Mouse (Mus musculus) CD4-positive, CD25-positive, alpha-beta regulatory T cell, adult 2 months (primary cell): Measurements from ENCODE around the gene Myh4.
A peak's percentile ranks its signal among the peaks of the same experiment; 100 is the strongest.

Experiments
- DNase-seq: peaks from one replicate; pipeline ENCODE4 v3.0.0-alpha.2; 2012; ENCODE audit warnings: low read depth, low spot score

Myh4 gene

DNA sequence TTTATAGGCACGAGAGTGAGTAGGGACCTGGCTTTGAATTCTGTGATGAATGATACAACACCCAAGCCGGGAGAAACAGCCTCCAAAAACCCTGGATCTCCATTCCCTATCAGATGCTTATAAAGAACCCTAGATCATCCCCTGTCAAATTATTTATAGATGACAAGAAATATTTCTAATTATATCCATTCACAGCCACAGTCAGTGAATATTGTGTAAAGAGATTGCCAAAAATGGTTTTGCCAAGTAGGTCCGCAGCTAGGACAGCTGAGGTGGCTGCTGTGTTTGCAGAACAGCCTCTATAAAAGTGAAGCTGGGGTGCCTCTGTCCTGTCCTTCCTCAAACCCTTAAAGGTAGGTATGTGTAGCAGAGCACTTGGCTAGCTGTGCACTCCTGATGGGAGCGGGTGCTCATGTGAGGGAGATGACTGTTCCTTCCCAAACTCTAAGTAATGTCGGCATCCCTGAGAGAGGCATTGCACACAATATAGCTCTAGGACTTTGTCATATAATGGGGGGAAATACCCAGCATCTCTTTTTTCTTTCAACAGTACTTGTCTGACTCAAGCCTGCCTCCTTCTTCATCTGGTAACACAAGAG is at the start of gene Myh4:
Gene Myh4 (plus strand): TSS at position 549 of the 599 bp plus-strand sequence.
- DNase-seq, result no peak

DNA sequence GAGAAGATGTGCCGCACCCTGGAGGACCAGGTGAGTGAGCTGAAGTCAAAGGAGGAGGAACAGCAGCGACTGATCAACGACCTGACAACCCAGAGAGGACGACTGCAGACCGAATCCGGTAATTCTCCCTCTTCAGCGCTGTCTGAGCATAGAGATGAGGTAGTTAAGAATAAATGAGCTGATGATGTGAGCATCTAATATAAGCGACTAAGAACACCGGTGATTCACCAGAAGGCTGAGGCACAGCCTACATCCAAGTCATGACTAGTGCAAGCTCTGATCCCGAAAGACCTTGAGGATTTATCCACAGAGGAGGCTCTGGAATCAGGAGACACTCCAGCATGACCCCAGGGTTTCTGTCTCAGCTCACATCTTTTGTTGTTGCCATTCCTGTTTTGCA is 47.5 kb upstream of the Myh4 start:
- DNase-seq, result no peak

DNA sequence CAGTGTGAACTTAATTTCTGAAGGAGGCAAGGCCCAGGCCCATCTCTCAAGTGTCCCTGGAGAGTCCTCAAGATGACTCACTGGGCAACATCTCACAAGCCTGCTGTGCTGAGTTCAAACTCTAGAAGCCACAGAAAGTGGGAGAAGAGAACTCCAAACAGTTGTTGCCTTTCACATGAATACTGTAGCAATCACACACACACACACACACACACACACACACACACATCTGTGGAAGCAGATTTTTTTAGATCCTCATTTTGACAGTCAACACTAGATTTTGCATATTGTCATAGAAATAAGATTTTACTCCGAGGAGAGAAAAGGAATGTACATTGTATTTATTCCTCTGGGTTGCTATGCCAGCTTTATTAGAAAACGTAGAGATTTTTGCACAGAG is 47.0 kb upstream of the Myh4 start:
- DNase-seq, result no peak

GRCm38 (mm10) chr11:67191496-67191895 is 46.3 kb upstream of the Myh4 start:
- DNase-seq, result no peak

GRCm38 (mm10) chr11:67199321-67199720 is 38.5 kb upstream of the Myh4 start:
- no peak for DNase-seq

GRCm38 (mm10) chr11:67199752-67200151 is 38.1 kb upstream of the Myh4 start, which contains the start of gene Myh1:
Myh1 (plus strand) TSS chr11:67200052.
- DNase-seq, result no peak

DNA sequence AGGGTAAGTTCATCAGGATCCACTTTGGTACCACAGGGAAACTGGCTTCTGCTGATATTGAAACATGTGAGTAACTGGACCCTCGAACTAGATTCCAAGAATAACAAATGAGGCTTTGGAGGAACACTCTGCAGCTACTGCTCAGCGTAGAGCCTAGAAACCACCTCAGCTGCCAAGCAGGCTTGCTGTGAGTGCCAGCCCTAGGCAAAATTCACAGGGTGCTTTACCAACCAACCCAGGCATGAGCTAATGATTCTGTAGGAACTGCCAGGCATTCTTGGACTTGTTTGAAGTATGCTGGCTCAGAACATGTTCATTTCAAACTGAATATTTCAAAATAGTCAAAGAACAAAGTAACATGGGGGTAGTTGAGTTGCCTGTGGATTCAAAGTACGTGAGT is 33.1 kb upstream of the Myh4 start:
- DNase-seq, result no peak

GRCm38 (mm10) chr11:67221803-67222202 is 16.0 kb upstream of the Myh4 start:
- DNase-seq, result no peak

DNA sequence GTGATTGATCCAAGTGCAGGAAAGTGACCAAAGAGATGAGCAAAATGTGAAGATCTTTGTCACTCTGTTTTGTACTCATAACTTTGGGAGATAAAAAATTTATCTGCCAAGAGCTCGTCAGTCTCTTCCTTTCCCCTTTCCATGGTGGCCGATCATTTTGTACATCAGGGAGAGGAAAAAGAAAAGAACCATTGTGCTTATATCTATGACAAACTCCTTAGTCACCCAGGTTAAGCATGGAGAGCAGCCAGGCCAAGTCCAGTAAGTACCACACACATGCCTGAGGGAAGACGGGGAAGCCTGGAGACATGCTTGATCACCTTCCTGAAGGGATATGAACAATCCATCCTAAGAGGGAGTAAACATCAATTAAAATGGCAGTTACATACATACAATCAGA is 13.4 kb upstream of the Myh4 start:
- DNase-seq, result no peak

GRCm38 (mm10) chr11:67228731-67229130 is 9.1 kb upstream of the Myh4 start:
- no peak for DNase-seq

DNA sequence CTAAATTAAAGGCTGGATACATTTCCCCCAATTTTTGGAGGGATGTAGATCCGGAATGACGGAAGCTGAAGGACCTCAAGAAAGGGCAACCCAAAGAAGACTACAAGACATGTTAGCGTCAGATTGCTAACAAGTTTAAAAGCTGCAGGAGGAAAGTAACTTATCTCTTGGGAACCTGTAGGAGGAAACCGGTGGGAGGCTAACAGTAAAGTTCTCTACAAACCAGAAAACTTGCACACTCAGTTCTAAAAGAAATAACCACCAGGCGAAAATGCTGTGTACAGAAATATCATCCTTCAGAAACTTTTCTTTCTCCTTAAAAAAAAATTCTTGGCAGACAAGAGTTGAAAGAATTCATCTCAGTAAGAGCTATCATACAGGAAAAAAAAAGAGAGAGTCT is 8.7 kb upstream of the Myh4 start:
- no peak for DNase-seq

- no peak for DNase-seq
These were observed 7.9 kb upstream of the Myh4 start for GRCm38 (mm10) chr11:67229946-67230345.

DNA sequence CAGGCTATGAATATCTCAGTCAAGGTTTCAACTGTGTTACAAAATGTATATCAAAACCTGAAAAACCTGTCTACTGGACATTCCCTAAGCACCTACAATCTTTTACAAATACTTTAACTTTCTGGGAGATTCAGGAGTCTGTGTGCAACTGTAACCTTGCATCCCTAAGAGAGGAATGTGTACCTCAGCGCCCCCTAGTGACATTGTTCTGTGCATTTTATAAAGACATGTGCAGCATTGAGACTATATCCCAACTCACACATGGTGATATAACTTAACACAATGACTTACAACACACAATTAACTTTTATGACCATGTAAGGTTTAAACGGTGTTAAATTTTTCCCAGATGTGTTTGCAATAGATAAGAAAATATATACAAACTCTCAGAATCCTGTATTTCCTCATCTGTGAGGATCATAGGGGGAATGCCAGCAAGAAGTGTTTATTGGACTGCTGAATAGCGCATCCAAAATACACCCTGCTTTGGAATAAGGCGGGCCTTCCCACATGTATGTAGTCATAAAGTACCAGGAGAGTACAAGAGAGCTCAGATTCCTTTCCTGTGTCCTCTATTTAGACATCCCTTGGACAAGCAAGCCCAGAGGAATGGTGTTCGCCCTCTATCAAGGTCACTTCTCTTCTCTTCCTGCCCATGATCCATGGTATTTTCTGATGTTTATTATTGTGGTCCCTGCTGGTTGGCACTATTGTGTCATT is 2.0 kb upstream of the Myh4 start:
- DNase-seq, result peak; percentile 1

- DNase-seq, result no peak
These were observed 1.0 kb upstream of the Myh4 start for GRCm38 (mm10) chr11:67236799-67237198.

GRCm38 (mm10) chr11:67241051-67241450 is 3.2 kb downstream of the Myh4 start:
- no peak for DNase-seq

GRCm38 (mm10) chr11:67253691-67254090 is 15.9 kb downstream of the Myh4 start:
- no peak for DNase-seq

DNA sequence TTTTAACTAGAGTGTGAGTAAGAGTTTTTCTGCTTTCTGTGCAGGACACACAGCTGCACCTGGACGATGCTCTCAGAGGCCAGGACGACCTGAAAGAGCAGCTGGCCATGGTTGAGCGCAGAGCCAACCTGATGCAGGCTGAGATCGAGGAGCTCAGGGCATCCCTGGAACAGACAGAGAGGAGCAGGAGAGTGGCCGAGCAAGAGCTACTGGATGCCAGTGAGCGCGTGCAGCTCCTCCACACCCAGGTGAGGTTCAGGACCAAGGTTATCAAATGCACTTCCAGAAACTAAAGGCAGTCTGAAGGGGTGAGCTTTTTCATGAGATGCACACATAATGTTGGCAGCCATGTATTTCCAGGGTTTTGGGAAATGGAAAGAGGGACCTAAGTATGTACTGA is 19.2 kb downstream of the Myh4 start:
- no peak for DNase-seq

GRCm38 (mm10) chr11:67260956-67261355 is 23.1 kb downstream of the Myh4 start:
- DNase-seq, result no peak

DNA sequence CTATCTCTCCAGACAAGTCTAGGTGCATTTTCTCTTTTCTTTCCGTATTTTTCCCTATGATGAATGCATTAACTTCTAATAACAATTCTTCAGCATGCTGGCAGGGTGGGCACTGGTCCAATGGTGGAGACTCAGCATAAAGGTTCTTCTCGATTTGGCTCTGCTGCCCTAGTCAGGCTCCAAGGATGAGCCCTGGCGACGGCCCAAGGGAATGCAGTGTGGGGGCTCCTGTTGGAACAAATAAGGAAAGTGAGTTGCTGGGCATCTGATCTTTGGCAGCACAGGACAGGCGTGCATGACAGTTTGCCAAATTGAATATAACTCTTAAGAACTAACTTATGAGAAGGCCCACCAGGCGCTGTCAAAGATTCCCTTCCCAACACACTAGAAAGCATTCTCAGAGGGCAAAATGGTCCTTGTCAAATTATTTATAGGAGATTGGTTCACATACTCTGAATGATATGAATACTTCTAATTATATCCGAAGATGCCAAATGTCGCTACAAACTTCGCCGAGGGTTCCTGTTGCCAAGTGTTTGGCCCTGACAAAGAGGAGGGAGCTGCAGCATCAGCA is 38.9 kb downstream of the Myh4 start, which contains the start of gene Myh8:
Gene Myh8 (plus strand): TSS at position 524 of the 574 bp plus-strand sequence.
- DNase-seq, result no peak

GRCm38 (mm10) chr11:67293440-67293839 is 55.6 kb downstream of the Myh4 start:
- no peak for DNase-seq
